ENCODE assay signal across 18 mouse cellular contexts in genomic region chr5:91166601-91167000, GRCm38 (mm10). TPM values are rescaled to one million over a fixed set of nuclear protein-coding genes. Genes with fewer than 3 reads are reported as not detected.
"Had no signal": no experiment of that assay in that cellular context is flagged by ENCODE, and none has a peak within 500 bp of the region (broad histone marks: within the 10 kb centered on the region; RNA-seq: fewer than 3 reads in every experiment).

No protein-coding gene starts in this region.

- H3K4me2 ChIP-seq: limb, embryonic 13.5 days; liver, embryonic 13.5 days; midbrain, embryonic 13.5 days had no signal

- H3K4me3 ChIP-seq: limb, embryonic 13.5 days; liver, embryonic 13.5 days; midbrain, embryonic 13.5 days had no signal

- H3K9ac ChIP-seq: limb, embryonic 13.5 days; liver, embryonic 13.5 days; midbrain, embryonic 13.5 days had no signal

- ATAC-seq: midbrain, embryonic 13.5 days had no signal

- DNase-seq: kidney, adult 2 months; kidney, postnatal 10 days; kidney, postnatal 36 days; left cerebral cortex, postnatal 4 days; liver, embryonic 13.5 days; lung, adult 2 months; lung, postnatal 10 days; thymus, adult 18-20 months; thymus, postnatal 36 days had no signal

- H3K27ac ChIP-seq: limb, embryonic 13.5 days; liver, embryonic 13.5 days; macrophage; midbrain, embryonic 13.5 days had no signal

- H3K4me1 ChIP-seq: liver, embryonic 13.5 days; midbrain, embryonic 13.5 days had no signal

- H3K36me3 ChIP-seq: limb, embryonic 13.5 days; liver, embryonic 13.5 days; midbrain, embryonic 13.5 days had no signal

- H3K9me3 ChIP-seq: limb, embryonic 13.5 days; liver, embryonic 13.5 days; midbrain, embryonic 13.5 days had no signal

- H3K27me3 ChIP-seq: limb, embryonic 13.5 days; liver, embryonic 13.5 days; midbrain, embryonic 13.5 days had no signal

RNA-seq across cellular contexts. Expression of gene Areg, which starts 27.2 kb away (rescaled TPM):
- total RNA-seq: left cerebral cortex, adult 8-10 months; left cerebral cortex, postnatal 14 days; left cerebral cortex, postnatal 4 days; liver, adult 2 months had no signal
- polyA plus RNA-seq: kidney, adult 2 months; liver, adult 2 months; liver, embryonic 13.5 days; liver, embryonic 16.5 days; macrophage; midbrain, embryonic 13.5 days; spleen, adult 2 months; testis, adult 2 months had no signal
